Mouse (Mus musculus): ENCODE measurements around the gene Ly86. TPM values are rescaled to one million over a fixed set of nuclear protein-coding genes. Genes with fewer than 3 reads are reported as not detected.

Gene Ly86
- polyA plus RNA-seq, 1 experiment from 2014 or later: 11.9 TPM

DNA sequence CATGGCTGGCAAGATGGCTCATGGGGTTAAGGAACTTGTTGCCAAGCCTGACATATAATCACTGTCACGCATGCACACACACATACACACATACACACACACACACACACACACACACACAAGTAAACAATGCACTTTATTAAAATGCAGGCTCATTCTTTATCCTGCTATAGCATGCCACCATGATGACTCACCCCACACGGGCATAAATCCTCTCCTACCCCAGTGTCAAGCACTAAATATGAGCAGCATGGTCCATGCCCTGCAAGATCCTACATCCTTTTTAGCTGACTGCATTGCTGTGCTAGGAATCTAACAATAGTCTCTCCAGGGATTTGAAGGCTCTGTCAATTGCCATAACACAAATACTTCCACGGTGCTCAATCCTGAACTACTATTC, 83.5 kb downstream of the Ly86 start:
- H3K4me1 ChIP-seq (ENCODE audit: insufficient read depth): no peaks in the 10 kb centered on the region
- H3K4me2 ChIP-seq: no peak overlapping the region
- H3K27me3 ChIP-seq (ENCODE audit: insufficient read depth, low read length): no peaks in the 10 kb centered on the region
- TF ChIP-seq CTCF (IDR thresholded peaks at IDR 0.05; ENCODE audit: low read depth): no peak
- no peaks in the 10 kb centered on the region for H3K36me3 ChIP-seq (ENCODE audit: insufficient read depth)
- no peak overlapping the region for H3K4me3 ChIP-seq (ENCODE audit: low read depth, low read length)
- H3K9me3 ChIP-seq (ENCODE audit: low read depth, low read length): no peaks in the 10 kb centered on the region; the same call in 1 of the 2 replicates
- no peak overlapping the region for H3K9ac ChIP-seq
- DNase-seq (no peak), ATAC-seq (ENCODE audit: insufficient read depth) (no peak)
- 74% methylated on average over 3 of the region's 3 CpGs for WGBS
- no peak overlapping the region for H3K27ac ChIP-seq (ENCODE audit: low read depth)

DNA sequence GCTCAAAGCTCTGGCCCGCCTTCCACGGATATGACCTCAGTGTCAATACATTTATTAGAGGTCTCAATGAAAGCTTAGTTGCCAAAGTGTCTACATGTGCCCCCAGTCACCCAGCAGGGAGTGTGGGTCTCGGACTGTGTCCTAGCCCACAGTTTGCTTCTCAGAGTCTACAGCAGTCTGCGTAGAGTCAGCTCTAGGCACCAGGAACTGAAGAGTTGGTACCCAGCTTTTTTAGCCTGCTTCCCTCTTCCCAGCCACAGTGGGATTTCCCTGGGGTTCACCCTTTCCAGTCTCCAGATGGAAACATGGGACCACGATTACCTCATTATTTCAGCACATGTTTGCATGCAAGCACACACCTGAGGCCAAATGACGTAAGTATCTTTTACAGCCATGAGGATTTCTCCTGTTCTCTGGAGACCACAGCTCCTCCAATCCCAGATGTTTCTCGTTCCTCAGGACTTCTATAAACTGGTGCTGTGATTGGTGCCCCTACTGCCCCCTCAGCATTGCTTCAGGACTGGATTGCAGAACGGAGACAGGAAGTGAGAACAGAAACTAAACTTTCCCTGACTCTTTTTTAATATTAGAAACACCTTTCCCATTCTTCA, 84.8 kb downstream of the Ly86 start:
- Histone ChIP-seq H3K9me3 (ENCODE audit: low read depth, low read length) (no peaks in the 10 kb centered on the region; the same call in 1 of the 2 replicates), H3K27ac (ENCODE audit: low read depth) (no peak overlapping the region), H3K4me3 (ENCODE audit: low read depth, low read length) (no peak overlapping the region), H3K36me3 (ENCODE audit: insufficient read depth) (no peaks in the 10 kb centered on the region), H3K4me2 (no peak overlapping the region), H3K9ac (no peak overlapping the region), H3K4me1 (ENCODE audit: insufficient read depth) (no peaks in the 10 kb centered on the region), H3K27me3 (ENCODE audit: insufficient read depth, low read length) (no peaks in the 10 kb centered on the region)
- DNase-seq (no peak), ATAC-seq (ENCODE audit: insufficient read depth) (no peak)
- WGBS: 63% methylated on average over 8 of the region's 8 CpGs
- TF ChIP-seq CTCF (IDR thresholded peaks at IDR 0.05; ENCODE audit: low read depth): no peak

DNA sequence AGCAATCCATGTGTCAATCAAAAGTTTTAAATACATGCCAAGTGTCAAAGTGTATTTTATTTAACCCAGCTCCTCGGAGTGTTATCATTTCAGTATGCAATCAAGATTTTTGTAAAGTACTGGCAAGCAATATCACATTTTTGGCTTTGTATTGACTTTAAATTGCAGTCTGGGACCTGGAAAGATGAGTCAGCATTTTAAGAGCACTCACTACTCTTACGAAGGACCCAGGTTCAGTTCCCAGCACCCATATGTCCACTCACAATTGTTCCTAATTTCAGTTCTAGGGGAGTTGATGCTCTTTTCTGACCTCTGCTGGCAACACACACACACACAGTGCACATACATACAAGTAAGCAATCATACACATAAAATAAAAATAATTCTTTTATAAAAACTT, 86.7 kb downstream of the Ly86 start:
- H3K27ac ChIP-seq (ENCODE audit: low read depth): no peak overlapping the region
- WGBS: 92% methylated on average over 2 of the region's 2 CpGs
- no peak for TF ChIP-seq CTCF (IDR thresholded peaks at IDR 0.05; ENCODE audit: low read depth)

DNA sequence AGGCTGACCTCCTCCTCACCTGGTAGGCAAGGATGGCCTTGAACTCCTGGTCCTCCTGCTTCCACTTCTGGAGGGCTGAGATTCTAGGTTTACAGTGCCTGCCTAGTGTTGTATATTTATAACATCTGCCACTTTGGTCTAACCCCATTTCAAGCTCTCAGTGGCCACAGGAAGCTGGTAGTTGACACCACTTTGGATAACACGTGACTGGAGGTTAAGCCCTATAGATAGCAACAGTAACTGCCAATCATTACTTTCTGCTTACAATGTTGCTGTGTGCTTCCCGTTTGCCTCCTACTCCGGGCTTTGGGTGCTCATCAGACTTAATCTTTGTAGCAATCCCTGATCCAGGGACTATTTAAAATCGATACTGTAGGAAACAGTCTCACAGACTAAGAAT, 87.6 kb downstream of the Ly86 start:
- H3K4me1 ChIP-seq (ENCODE audit: insufficient read depth): no peaks in the 10 kb centered on the region
- no peak overlapping the region for H3K9ac ChIP-seq
- H3K36me3 ChIP-seq (ENCODE audit: insufficient read depth): no peaks in the 10 kb centered on the region
- no peaks in the 10 kb centered on the region; the same call in 1 of the 2 replicates for H3K9me3 ChIP-seq (ENCODE audit: low read depth, low read length)
- H3K27ac ChIP-seq (ENCODE audit: low read depth): no peak overlapping the region
- H3K4me3 ChIP-seq (ENCODE audit: low read depth, low read length): no peak overlapping the region
- no peaks in the 10 kb centered on the region; the same call in 1 of the 2 replicates for H3K27me3 ChIP-seq (ENCODE audit: insufficient read depth, low read length)
- 24% methylated on average over 4 of the region's 4 CpGs for WGBS
- TF ChIP-seq CTCF (IDR thresholded peaks at IDR 0.05; ENCODE audit: low read depth): no peak
- DNase-seq (no peak), ATAC-seq (ENCODE audit: insufficient read depth) (no peak)
- no peak overlapping the region for H3K4me2 ChIP-seq

More for the DNA sequence above, 86.7 kb downstream of the Ly86 start:
- no peaks in the 10 kb centered on the region for H3K36me3 ChIP-seq (ENCODE audit: insufficient read depth)
- H3K4me2 ChIP-seq: no peak overlapping the region
- no peak overlapping the region for H3K4me3 ChIP-seq (ENCODE audit: low read depth, low read length)
- DNase-seq (no peak), ATAC-seq (ENCODE audit: insufficient read depth) (no peak)
- H3K9ac ChIP-seq: no peak overlapping the region
- H3K4me1 ChIP-seq (ENCODE audit: insufficient read depth): no peaks in the 10 kb centered on the region
- no peaks in the 10 kb centered on the region; the same call in 1 of the 2 replicates for H3K9me3 ChIP-seq (ENCODE audit: low read depth, low read length)
- no peaks in the 10 kb centered on the region for H3K27me3 ChIP-seq (ENCODE audit: insufficient read depth, low read length)

DNA sequence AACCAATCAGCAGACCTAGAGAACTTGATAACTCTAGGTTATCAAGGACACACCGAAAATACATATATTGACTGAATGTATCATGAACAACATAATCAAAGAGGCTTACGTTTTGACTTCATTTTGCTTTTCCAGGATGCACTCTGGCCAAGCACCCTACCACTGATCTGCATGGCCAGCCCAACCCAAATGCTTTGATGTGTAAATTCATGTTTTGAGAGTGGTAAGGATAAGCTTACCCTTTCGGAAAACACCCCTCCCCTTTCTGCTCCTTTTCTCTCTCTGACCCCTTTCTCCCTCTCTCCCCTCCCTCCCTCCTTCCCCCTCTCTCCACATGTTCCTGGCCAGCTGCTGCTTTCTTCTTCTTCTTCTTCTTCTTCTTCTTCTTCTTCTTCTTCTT, 88.1 kb downstream of the Ly86 start:
- Histone ChIP-seq H3K4me3 (ENCODE audit: low read depth, low read length) (no peak overlapping the region), H3K27ac (ENCODE audit: low read depth) (no peak overlapping the region), H3K36me3 (ENCODE audit: insufficient read depth) (no peaks in the 10 kb centered on the region), H3K4me1 (ENCODE audit: insufficient read depth) (no peaks in the 10 kb centered on the region), H3K9me3 (ENCODE audit: low read depth, low read length) (no peaks in the 10 kb centered on the region; the same call in 1 of the 2 replicates), H3K27me3 (ENCODE audit: insufficient read depth, low read length) (no peaks in the 10 kb centered on the region; the same call in 1 of the 2 replicates), H3K4me2 (no peak overlapping the region), H3K9ac (no peak overlapping the region)
- ATAC-seq (ENCODE audit: insufficient read depth): no peak
- 26% methylated on average over 3 of the region's 3 CpGs for WGBS
- no peak for TF ChIP-seq CTCF (IDR thresholded peaks at IDR 0.05; ENCODE audit: low read depth)
- no peak for DNase-seq

DNA sequence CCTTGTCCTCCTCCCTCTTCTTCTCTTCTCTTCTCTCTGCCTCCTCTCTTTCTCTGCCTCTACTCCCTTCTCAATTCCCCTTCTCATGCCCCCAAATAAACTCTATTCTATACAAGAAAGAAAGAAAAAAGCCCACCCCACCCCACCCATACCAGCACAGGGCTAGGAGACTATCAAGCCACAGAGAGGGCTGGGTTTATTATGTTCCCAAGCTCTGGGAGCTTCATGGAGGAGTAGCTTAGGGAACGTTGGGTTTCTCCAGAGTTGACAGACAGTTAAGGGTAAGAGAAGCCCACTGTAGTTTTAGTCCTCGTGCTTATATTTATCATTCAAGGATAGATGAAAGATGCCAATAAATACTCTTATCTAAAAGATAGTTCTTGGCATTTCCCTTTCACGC, 88.7 kb downstream of the Ly86 start:
- Histone ChIP-seq H3K27ac (ENCODE audit: low read depth) (no peak overlapping the region), H3K4me3 (ENCODE audit: low read depth, low read length) (no peak overlapping the region)
- WGBS: 4% methylated on average over 3 of the region's 3 CpGs

DNA sequence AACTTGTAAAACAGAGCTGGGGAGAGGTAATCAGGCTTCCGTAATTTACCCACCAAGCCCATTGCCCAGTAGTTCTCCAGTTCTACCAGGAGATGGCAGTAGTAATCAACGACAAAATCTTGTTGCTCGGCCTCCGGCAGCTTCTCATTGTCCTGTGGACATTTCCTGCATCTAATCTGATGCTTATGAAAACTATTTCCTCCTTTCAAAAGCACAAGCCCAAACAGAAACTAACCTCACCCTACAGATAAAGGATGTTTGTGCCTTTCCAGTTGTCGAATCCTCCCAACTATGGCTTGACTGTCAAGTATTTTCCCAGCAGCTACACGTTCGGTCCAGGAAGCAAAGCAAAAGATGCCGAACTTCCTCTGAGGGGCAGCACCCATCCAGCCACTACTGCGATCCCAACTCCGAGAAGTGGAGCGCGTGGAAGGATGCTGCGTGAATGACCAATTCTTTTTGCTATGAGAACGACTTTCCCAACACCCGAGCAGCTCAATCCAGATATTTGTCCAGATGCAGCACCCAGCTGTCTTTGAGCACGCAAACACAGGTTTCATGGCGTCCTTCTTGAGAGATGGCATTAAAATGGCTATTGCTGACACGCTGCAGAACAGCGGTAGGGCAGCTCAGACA, 89.2 kb downstream of the Ly86 start:
- 1% methylated on average over 19 of the region's 19 CpGs for WGBS
- no peaks in the 10 kb centered on the region; the same call in 1 of the 2 replicates for H3K9me3 ChIP-seq (ENCODE audit: low read depth, low read length)
- H3K27me3 ChIP-seq (ENCODE audit: insufficient read depth, low read length): no peaks in the 10 kb centered on the region; the same call in 1 of the 2 replicates
- H3K4me1 ChIP-seq (ENCODE audit: insufficient read depth): no peaks in the 10 kb centered on the region
- H3K27ac ChIP-seq (ENCODE audit: low read depth): peak overlapping the region; percentile 85
- DNase-seq: peak; percentile 96
- peak overlapping the region; percentile 80 for H3K4me2 ChIP-seq
- H3K9ac ChIP-seq: peak overlapping the region; percentile 56
- no peaks in the 10 kb centered on the region for H3K36me3 ChIP-seq (ENCODE audit: insufficient read depth)
- peak; percentile 84 for TF ChIP-seq CTCF (IDR thresholded peaks at IDR 0.05; ENCODE audit: low read depth)
- H3K4me3 ChIP-seq (ENCODE audit: low read depth, low read length): peak overlapping the region; percentile 39
- peak; percentile 72 for ATAC-seq (ENCODE audit: insufficient read depth)

More for the DNA sequence above, 88.7 kb downstream of the Ly86 start:
- Histone ChIP-seq H3K4me1 (ENCODE audit: insufficient read depth) (no peaks in the 10 kb centered on the region), H3K36me3 (ENCODE audit: insufficient read depth) (no peaks in the 10 kb centered on the region), H3K4me2 (peak overlapping the region; percentile 80; the same call in 1 of the 2 replicates), H3K9ac (no peak overlapping the region), H3K27me3 (ENCODE audit: insufficient read depth, low read length) (no peaks in the 10 kb centered on the region; the same call in 1 of the 2 replicates), H3K9me3 (ENCODE audit: low read depth, low read length) (no peaks in the 10 kb centered on the region; the same call in 1 of the 2 replicates)
- no peak for TF ChIP-seq CTCF (IDR thresholded peaks at IDR 0.05; ENCODE audit: low read depth)
- DNase-seq (no peak), ATAC-seq (ENCODE audit: insufficient read depth) (peak; percentile 36; the same call in 1 of the 2 replicates)

Measured in lung, embryonic 14.5 days (tissue).